Mouse (Mus musculus) bone marrow macrophage, adult 2 months (primary cell): Measurements from ENCODE around the gene Mr1.

Experiments
- CTCF ChIP-seq: IDR thresholded peaks from 2 replicates; pipeline ENCODE4 v1.5.1; 2012; ENCODE audit warnings: low read depth, mild to moderate bottlenecking, low read length, moderate library complexity
- POLR2A ChIP-seq: IDR thresholded peaks from 2 replicates; pipeline ENCODE4 v1.6.1; 2012; ENCODE audit warnings: mild to moderate bottlenecking, low read depth, low read length, borderline replicate concordance

DNA sequence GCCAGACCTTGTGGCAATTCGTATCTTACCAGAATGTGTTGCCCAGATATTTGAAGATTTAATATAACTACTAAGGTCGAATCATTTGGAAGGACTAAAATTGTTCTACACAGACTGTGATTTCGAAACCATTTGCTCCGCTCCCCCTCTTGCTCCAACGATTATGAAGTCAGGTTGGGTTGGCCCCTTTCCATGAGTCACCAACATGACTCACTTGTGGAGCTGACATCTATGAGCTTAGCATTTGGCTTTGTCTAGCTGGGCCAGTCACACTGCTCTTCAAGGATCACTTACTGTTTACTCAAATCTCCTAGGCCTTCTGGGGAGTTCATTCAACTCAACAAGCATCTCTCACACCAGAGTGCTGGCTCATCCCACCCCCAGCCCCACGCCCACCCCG lies 7.8 kb downstream of the Mr1 start:
- TF ChIP-seq CTCF (no peak), POLR2A (no peak)
